Mouse (Mus musculus) heart, embryonic 10.5 days (tissue): ENCODE results near the gene S100a5. TPM values are rescaled to one million over a fixed set of nuclear protein-coding genes. Genes with fewer than 3 reads are reported as not detected.

Experiments
- DNase-seq: peaks from one replicate; pipeline ENCODE4 v3.0.0-alpha.2; 2017; ENCODE audit warnings: low spot score
- H3K27ac ChIP-seq: fragments of 300-500 bp; sonication (generic); 2 replicates; pipeline ENCODE4 v1.5.1; 2016; ENCODE audit warnings: mild to moderate bottlenecking
- H3K27me3 ChIP-seq: fragments of 300-500 bp; sonication (generic); 2 replicates; pipeline ENCODE4 v1.6.1; 2016; ENCODE audit warnings: mild to moderate bottlenecking; ENCODE audit not compliant: poor library complexity, insufficient read depth, severe bottlenecking
- H3K36me3 ChIP-seq: fragments of 300-500 bp; sonication (generic); 2 replicates; pipeline ENCODE4 v1.6.1; 2016; ENCODE audit warnings: mild to moderate bottlenecking, moderate library complexity
- H3K4me1 ChIP-seq: fragments of 300-500 bp; sonication (generic); 2 replicates; pipeline ENCODE4 v1.6.1; 2016; ENCODE audit warnings: mild to moderate bottlenecking
- H3K4me3 ChIP-seq: fragments of 300-500 bp; sonication (generic); 2 replicates; pipeline ENCODE4 v1.5.1; 2016; ENCODE audit warnings: mild to moderate bottlenecking, moderate library complexity
- H3K9me3 ChIP-seq: fragments of 300-500 bp; sonication (generic); 2 replicates; pipeline ENCODE4 v1.6.1; 2016; ENCODE audit warnings: mild to moderate bottlenecking, moderate library complexity
- WGBS: fragments of 180-500 bp; shearing (Covaris S2); methylation state at CpG from one replicate; pipeline ENCODE4 v1.1.7; 2016; 5-methylcytosine and 5-hydroxymethylcytosine counted together
- polyA plus RNA-seq: library from polyadenylated mRNA; unstranded; fragments of >200 nt; fragmentation: Nextera tagmentation; extraction: Ambion mirVana; gene quantifications from 2 replicates; pipeline ENCODE4 v1.2.1, GENCODE M21; 2016

Gene S100a5
- polyA plus RNA-seq, 1 experiment from 2014 or later = not detected

DNA sequence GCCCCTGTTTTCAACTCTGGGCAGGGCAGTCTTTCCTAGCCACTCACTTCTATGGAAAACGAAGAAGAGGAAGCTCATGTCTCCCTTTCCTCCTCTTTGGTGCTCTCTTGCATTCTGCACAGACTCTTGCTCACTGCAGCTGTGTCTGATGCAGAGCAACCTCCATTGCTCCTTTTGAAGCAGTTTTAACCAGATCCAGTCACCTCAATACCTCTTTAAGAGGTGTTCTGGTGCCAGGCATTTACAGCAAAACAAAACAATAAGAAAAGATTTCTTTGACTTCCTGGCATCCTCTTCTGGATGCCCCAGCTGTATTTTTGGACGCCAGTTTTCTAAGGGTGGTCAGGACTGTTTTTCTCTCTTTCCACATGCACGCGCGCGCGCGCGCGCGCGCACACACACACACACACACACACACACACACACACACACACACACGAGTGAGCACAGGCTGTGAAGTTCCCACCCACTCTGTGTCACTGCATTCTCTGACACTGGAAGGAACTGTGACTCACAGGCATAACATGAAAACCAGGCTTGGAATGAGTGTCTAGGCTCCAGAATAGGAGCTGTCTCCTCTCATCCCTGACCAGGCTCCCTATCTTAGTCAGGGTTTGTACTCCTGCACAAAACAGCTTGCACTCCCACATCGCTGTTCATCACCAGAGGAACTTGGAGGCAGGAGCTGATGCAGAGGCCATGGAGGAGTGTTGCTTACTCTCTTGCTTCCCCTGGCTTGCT is 20.8 kb upstream of the S100a5 start:
- Histone ChIP-seq H3K27me3 (no peaks in the 10 kb centered on the region), H3K9me3 (no peaks in the 10 kb centered on the region), H3K36me3 (no peaks in the 10 kb centered on the region), H3K4me3 (no peak overlapping the region), H3K4me1 (peaks cover 17% of the 10 kb centered on the region; the same call in 1 of the 2 replicates), H3K27ac (peak overlapping the region; percentile 62)
- WGBS = 82% methylated on average over 14 of the region's 14 CpGs
- no peak for DNase-seq

DNA sequence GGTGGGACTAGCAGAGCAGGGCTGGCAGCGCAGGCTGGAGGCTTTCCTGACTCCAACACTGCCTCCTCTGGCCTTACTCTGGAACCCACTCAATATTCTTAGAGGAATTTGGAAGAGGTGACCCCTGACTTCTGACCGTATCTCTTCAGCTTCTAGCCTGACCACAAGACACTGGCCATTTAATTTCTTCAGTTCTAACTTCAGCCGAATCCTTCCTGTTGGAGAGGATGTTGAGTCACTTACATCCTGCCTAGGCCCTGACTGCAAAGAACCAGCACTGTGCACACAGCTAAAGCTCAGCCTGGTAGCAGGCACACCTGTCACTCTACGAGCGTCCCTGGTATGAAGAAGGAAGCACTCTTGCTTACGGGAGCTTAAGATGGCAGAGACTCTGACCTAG is 18.9 kb upstream of the S100a5 start:
- WGBS = 72% methylated on average over 6 of the region's 6 CpGs
- Histone ChIP-seq H3K9me3 (no peaks in the 10 kb centered on the region; the same call in 1 of the 2 replicates), H3K4me1 (peaks cover 7% of the 10 kb centered on the region; the same call in 1 of the 2 replicates), H3K36me3 (no peaks in the 10 kb centered on the region), H3K27me3 (no peaks in the 10 kb centered on the region), H3K27ac (peak overlapping the region; percentile 64; the same call in 1 of the 2 replicates), H3K4me3 (no peak overlapping the region)
- DNase-seq = no peak

DNA sequence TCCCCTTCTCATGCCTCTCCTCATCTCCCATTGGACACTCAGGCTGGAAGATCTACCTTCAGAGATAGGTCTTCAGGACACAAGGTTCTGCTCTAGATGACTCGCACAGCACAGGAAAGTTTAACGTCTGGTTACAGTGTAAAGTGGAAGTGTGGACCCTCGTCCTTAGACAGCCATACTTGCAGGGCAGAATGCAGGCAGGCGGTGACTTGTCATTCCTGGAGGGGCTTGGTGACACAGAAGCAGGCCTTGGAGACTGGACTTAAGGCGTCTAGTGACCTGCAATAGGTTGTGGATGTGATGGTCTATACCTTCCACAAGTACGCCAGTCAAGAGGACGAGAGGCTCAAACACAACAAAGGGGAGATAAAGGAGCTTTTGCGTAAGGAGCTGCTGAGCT is 18.4 kb upstream of the S100a5 start, which contains the start of gene S100a2:
Gene S100a2, plus strand, starts transcription at position 301 of the 400 bp plus-strand sequence.
- DNase-seq = no peak
- no peaks in the 10 kb centered on the region; the same call in 1 of the 2 replicates for H3K9me3 ChIP-seq
- 75% methylated on average over 8 of the region's 8 CpGs for WGBS
- H3K36me3 ChIP-seq = no peaks in the 10 kb centered on the region
- no peak within 1 kb of the TSS for H3K4me3 ChIP-seq
- no peaks in the 10 kb centered on the region for H3K27me3 ChIP-seq
- H3K4me1 ChIP-seq = peaks cover 7% of the 10 kb centered on the region; the same call in 1 of the 2 replicates
- peak within 1 kb of the TSS; percentile 64; the same call in 1 of the 2 replicates for H3K27ac ChIP-seq

DNA sequence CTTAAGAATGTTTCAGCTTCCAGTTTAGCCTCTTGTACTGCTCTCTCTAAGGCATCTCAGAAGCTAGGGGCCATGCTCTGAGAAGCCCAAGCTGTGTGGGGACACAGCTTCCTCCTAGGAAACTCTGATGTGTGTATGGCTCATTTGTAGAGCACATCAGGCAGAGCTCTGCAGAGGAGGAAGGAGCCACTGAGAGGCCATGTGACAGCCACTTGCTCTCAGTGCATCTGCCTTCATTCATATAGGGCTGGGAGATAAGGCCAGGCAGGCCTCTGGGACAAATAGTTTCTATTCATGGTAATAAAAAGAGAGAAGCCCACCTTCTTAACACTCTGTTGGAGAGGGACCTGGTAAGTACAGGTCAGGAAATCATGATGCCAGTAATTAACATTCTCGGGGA is 13.9 kb upstream of the S100a5 start:
- no peaks in the 10 kb centered on the region for H3K4me1 ChIP-seq
- DNase-seq = peak; percentile 62
- no peak overlapping the region for H3K27ac ChIP-seq
- H3K27me3 ChIP-seq = no peaks in the 10 kb centered on the region
- WGBS = 67% methylated on average over 1 of the region's 1 CpGs
- no peaks in the 10 kb centered on the region; the same call in 1 of the 2 replicates for H3K9me3 ChIP-seq
- no peaks in the 10 kb centered on the region for H3K36me3 ChIP-seq
- no peak overlapping the region for H3K4me3 ChIP-seq

DNA sequence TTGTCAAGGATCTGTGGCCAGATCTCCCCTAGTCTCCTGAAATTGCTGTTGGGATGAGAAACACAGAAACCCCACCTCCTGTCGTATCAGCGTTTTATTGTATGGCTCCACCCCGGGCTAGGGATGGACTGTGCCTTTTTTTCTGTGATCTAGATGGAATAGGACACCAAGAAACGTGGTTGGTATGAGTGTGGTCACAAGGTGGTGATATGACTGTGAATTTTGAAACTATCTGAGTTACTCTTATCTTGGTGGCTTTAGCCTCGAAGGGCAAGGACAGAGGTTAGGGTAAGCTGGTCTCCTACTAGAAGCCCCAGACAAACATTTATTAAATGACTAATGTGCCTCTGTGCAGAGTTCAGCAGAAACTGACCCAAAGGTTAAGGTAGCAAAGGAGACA is 12.8 kb upstream of the S100a5 start:
- no peak for DNase-seq
- no peaks in the 10 kb centered on the region; the same call in 1 of the 2 replicates for H3K9me3 ChIP-seq

DNA sequence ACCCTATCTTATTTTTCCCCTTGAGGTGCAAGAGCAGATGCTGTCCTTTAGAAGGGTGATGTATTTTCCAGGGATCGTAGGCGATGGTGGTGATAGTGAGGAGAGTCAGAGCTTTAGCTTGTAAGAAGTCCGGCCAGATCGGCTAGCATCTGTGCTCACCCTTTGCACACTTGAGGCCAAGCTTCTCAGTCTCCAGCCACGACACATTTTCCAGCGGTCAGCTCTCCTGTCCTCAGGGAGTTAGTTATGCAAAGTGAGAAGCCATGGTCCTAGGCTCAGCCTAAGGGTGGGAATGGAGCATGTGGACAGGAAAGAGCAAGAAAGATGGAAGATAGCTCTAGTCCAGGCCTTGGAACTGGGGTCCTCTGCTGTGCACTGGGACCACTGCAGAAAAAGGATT is 11.5 kb upstream of the S100a5 start:
- WGBS = 84% methylated on average over 6 of the region's 6 CpGs
- H3K27me3 ChIP-seq = no peaks in the 10 kb centered on the region

More for the DNA sequence above, 12.8 kb upstream of the S100a5 start:
- no peaks in the 10 kb centered on the region for H3K36me3 ChIP-seq
- H3K4me1 ChIP-seq = no peaks in the 10 kb centered on the region
- no peaks in the 10 kb centered on the region for H3K27me3 ChIP-seq
- H3K4me3 ChIP-seq = no peak overlapping the region
- WGBS = 55% methylated on average over 5 of the region's 5 CpGs
- no peak overlapping the region for H3K27ac ChIP-seq

DNA sequence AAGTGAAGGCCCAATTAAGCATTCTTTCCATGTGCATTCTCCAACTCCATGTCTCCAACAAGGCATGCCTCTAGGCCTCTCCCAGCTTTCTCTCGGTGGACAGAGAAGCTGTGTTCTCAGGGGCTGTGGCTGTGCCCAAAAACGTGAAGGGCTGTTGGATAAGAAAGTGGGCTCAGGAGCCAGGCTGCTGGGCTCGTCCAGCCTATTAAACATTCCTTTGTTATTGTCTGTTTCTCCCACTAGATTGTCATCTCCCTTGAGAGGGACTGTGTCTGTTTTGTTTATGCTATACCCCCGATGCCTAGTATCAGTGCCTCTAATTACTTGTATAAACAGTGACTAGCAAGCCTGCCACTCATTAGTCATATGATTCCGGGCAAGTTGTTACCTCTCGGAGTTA is 10.6 kb upstream of the S100a5 start:
- Histone ChIP-seq H3K36me3 (no peaks in the 10 kb centered on the region), H3K9me3 (no peaks in the 10 kb centered on the region; the same call in 1 of the 2 replicates), H3K4me1 (no peaks in the 10 kb centered on the region), H3K27ac (no peak overlapping the region), H3K27me3 (no peaks in the 10 kb centered on the region), H3K4me3 (no peak overlapping the region)
- no peak for DNase-seq
- WGBS = 35% methylated on average over 6 of the region's 6 CpGs

More for the DNA sequence above, 11.5 kb upstream of the S100a5 start:
- peak; percentile 66 for DNase-seq
- Histone ChIP-seq H3K9me3 (no peaks in the 10 kb centered on the region; the same call in 1 of the 2 replicates), H3K27ac (no peak overlapping the region), H3K36me3 (no peaks in the 10 kb centered on the region), H3K4me1 (no peaks in the 10 kb centered on the region), H3K4me3 (no peak overlapping the region)

DNA sequence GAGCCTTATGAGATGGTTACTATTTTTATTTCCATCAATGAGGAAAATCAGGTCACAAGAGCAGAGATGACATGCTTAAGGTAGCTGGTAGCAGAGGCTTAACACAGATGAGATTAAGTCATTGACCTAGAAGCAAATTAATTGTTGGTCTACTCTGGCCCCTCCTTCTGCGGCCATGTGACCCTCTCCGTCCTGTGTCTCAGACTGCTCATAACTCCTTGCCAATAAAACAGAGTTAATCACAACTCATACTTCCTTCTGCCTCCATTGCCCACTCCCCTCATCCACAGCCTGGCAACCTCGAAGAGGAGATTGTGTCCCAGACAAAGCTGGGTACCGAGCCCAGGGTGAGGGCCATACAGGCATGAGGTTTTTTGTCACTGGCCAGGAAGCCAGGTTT is 10.1 kb upstream of the S100a5 start:
- Histone ChIP-seq H3K27ac (no peak overlapping the region), H3K27me3 (no peaks in the 10 kb centered on the region), H3K36me3 (no peaks in the 10 kb centered on the region), H3K4me1 (0 out of 2 replicates have a peak, but pooled peaks cover under 1% of the 10 kb centered on the region), H3K9me3 (no peaks in the 10 kb centered on the region; the same call in 1 of the 2 replicates), H3K4me3 (no peak overlapping the region)
- 80% methylated on average over 4 of the region's 4 CpGs for WGBS
- DNase-seq = no peak

DNA sequence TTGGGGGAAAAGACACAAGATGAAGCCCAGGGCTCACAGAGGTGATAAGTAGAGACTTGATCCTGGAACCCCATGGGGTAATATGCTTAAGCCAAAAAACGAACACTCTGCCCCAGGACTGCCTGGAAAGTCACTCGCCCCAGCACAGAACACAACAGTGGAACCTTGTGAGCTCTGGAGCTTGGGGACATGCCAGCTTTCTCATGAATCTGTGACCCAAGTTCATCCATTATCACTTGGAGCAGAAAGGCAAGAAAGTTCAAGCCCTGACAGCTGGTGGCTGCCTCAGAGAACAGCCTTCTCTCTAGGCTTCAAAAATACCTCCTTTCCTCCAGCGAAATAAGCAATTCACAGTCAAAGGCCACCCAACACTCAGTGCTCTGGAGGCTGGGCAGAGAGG is 8.9 kb upstream of the S100a5 start:
- Histone ChIP-seq H3K27ac (no peak overlapping the region), H3K4me3 (no peak overlapping the region)
- WGBS = 78% methylated on average over 3 of the region's 3 CpGs

DNA sequence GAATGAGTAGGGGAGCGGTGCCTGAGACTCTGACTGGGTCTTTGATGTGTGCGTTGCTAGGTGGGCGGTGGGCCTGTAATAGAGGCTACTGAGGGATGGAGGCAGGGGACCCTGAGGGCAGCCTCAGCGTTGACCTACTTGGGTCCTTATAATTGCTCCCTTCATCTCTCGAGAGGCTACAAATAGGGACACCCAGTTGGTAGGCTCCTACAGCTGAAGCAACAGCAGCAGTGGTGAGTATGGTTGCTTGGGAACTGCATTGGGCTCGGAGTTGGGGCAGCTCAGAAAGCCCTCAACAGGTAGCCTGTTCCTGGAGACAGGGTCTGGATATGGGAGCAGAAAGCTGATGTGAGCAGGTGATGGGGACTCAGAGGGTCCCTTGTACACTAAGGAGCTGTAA is 8.3 kb upstream of the S100a5 start:
- 75% methylated on average over 6 of the region's 6 CpGs for WGBS
- Histone ChIP-seq H3K4me3 (no peak overlapping the region), H3K36me3 (no peaks in the 10 kb centered on the region), H3K27ac (no peak overlapping the region), H3K4me1 (0 out of 2 replicates have a peak, but pooled peaks cover 12% of the 10 kb centered on the region), H3K27me3 (no peaks in the 10 kb centered on the region), H3K9me3 (no peaks in the 10 kb centered on the region)
- DNase-seq = peak; percentile 68

More for the DNA sequence above, 8.9 kb upstream of the S100a5 start:
- Histone ChIP-seq H3K36me3 (no peaks in the 10 kb centered on the region), H3K27me3 (no peaks in the 10 kb centered on the region), H3K4me1 (0 out of 2 replicates have a peak, but pooled peaks cover 5% of the 10 kb centered on the region), H3K9me3 (no peaks in the 10 kb centered on the region)
- no peak for DNase-seq

DNA sequence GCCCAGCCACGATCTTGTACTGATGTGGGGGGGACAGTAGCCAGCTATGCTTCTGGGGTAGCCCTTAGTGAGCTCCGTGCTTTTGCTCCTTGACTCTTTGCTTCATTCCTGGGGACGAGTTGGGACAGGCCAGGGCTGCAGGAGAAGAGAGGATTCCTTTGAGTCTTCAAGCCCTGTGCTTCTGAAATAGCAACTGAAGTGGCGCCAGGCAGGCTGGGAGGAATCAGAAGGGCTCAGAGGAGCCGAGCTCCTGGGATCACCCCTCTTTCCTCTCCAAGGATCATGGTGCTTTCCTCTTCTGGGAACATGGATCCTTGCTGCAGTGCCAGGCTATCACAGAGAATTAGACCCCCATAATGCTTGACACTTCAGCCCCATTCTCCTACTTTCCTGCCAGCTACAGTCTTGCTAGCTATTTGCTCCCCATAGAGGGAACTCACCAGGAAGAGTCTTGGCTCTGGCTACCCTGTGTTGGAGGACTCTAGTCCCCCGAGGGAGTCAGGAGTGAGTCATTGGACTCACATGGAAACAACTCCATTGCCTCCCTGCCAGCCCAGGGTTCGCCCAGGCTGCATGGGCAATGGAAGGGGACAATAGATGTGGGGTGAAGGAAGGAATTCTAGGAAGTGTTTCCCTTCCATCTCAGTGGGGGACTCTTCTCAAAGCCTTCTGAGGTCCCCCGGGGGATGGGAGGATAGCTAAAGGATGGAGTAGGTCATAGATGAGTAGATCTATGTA is 7.7 kb upstream of the S100a5 start:
- WGBS = 64% methylated on average over 8 of the region's 8 CpGs
- H3K27ac ChIP-seq = 0 out of 2 replicates have a peak overlapping the region, but pooled peaks have one; percentile 4

DNA sequence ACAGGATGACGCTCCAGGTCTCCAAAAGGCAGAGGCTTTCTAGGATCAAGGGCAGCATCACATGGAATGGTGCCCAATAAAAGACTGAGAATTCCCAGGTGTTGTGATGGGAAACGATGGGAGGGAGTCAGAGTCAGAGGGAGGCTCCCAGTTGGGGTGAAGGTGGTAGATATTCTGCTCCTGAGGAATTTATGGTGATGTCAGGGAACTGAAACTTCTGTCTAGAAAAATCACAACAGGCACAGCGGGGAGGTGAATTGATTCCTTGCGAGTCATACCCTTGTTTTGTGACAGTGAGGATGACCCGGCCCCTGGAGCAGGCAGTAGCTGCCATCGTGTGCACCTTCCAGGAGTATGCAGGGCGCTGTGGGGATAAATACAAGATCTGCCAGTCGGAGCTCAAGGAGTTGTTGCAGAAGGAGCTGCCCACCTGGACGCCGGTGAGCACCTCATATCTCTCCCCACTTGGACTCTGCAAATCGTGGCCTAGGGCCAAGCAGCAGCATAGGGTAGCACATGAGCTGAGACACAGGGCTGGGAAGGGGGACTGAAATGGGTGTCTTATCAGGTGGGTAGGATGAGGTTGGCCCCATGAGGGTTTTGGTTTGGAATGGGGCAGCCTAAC is 6.7 kb upstream of the S100a5 start, which contains the start of gene Gm42674:
Gene Gm42674, plus strand, starts transcription at position 419 of the 625 bp plus-strand sequence.
- Histone ChIP-seq H3K4me1 (0 out of 2 replicates have a peak, but pooled peaks cover 15% of the 10 kb centered on the region), H3K4me3 (no peak within 1 kb of the TSS), H3K9me3 (no peaks in the 10 kb centered on the region), H3K27me3 (no peaks in the 10 kb centered on the region), H3K36me3 (no peaks in the 10 kb centered on the region), H3K27ac (0 out of 2 replicates have a peak within 1 kb of the TSS, but pooled peaks have one; percentile 4)
- 75% methylated on average over 11 of the region's 11 CpGs for WGBS
- peak; percentile 71 for DNase-seq

More for the DNA sequence above, 7.7 kb upstream of the S100a5 start:
- Histone ChIP-seq H3K4me1 (0 out of 2 replicates have a peak, but pooled peaks cover 14% of the 10 kb centered on the region), H3K4me3 (no peak overlapping the region), H3K27me3 (no peaks in the 10 kb centered on the region), H3K9me3 (no peaks in the 10 kb centered on the region), H3K36me3 (no peaks in the 10 kb centered on the region)
- peak; percentile 67 for DNase-seq
